Mouse (Mus musculus): ENCODE data around the gene Tex35.

DNA sequence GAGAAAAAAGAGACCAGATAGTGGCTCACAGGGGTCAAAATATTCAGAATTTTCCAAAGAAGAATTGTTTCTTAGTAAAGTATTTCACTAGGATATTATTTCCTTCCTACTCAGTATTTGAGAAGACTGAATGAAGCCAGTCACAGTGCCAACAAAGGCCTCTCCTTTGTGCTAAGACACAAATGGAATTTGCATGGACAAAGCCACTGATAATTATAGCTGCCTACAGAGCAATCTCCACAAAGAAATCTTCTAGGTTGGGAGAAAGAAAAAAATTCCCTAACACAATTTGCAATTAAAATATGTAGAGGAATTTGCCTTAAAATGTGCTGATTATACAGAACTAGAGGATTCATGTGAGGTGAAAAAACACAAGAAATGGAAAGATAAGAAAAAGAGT is 45.3 kb upstream of the Tex35 start:
- TF ChIP-seq CHD2 (IDR thresholded peaks at IDR 0.05; ENCODE audit: low read depth, low read length) (no peak), MAFK (IDR thresholded peaks at IDR 0.05; ENCODE audit: insufficient read depth, low read depth, low read length) (no peak), ZC3H11A (IDR thresholded peaks at IDR 0.05; ENCODE audit: borderline replicate concordance, low read depth, low read length) (no peak)

All from ES-E14 (cell line).